Mouse (Mus musculus) ES-E14 (cell line): Measurements from ENCODE around the gene Man2a1. TPM values are rescaled to one million over a fixed set of nuclear protein-coding genes. Genes with fewer than 3 reads are reported as not detected.

ENCODE experiments used
- DNase-seq: peaks from one replicate; pipeline ENCODE4 v3.0.0-alpha.2; 2013; ENCODE audit warnings: low read depth, low spot score
- H3K27ac ChIP-seq: 2 replicates; pipeline ENCODE4 v1.5.1; 2012; ENCODE audit warnings: low read depth, mild to moderate bottlenecking, low read length, moderate library complexity, mixed read lengths; ENCODE audit not compliant: poor library complexity, insufficient read depth, severe bottlenecking
- H3K36me3 ChIP-seq: 2 replicates; pipeline ENCODE4 v1.6.1; 2012; ENCODE audit warnings: mild to moderate bottlenecking, low read length, moderate library complexity, mixed read lengths; ENCODE audit not compliant: control insufficient read depth, poor library complexity, insufficient read depth, severe bottlenecking
- H3K4me1 ChIP-seq, 2 experiments: fragments of 150-350 bp in 1 of 2; sonication (generic) in 1 of 2; 2 replicates each; pipeline ENCODE4 v1.6.1; 2012; ENCODE audit warnings: low read length in 2 of 2, mild to moderate bottlenecking in 1 of 2, mixed read lengths in 1 of 2; ENCODE audit not compliant: control insufficient read depth in 2 of 2, insufficient read depth in 2 of 2, poor library complexity in 1 of 2
- H3K4me3 ChIP-seq, 2 experiments: fragments of 150-350 bp in 1 of 2; sonication (generic) in 1 of 2; 2 replicates each; pipeline ENCODE4 v1.5.1; 2012; ENCODE audit warnings: low read length in 2 of 2, low read depth in 1 of 2, mild to moderate bottlenecking in 1 of 2, mixed read lengths in 1 of 2; ENCODE audit not compliant: insufficient read depth in 1 of 2, poor library complexity in 1 of 2, severe bottlenecking in 1 of 2
- H3K9ac ChIP-seq: 2 replicates; pipeline ENCODE4 v1.6.1; 2012; ENCODE audit warnings: low read depth, mild to moderate bottlenecking, low read length, mixed read lengths; ENCODE audit not compliant: poor library complexity, insufficient read depth, severe bottlenecking
- H3K9me3 ChIP-seq: fragments of 150-350 bp; sonication (generic); 2 replicates; pipeline ENCODE4 v1.6.1; 2012; ENCODE audit warnings: low read depth, mild to moderate bottlenecking, low read length; ENCODE audit not compliant: control insufficient read depth, insufficient read depth
- CHD2 ChIP-seq: IDR thresholded peaks from 2 replicates; pipeline ENCODE4 v1.6.1; 2014; ENCODE audit warnings: mild to moderate bottlenecking, low read depth, low read length, inconsistent platforms
- HCFC1 ChIP-seq: IDR thresholded peaks from 2 replicates; pipeline ENCODE4 v1.6.1; 2012; ENCODE audit warnings: low read length, inconsistent platforms, borderline replicate concordance; ENCODE audit not compliant: insufficient read depth
- MAFK ChIP-seq: IDR thresholded peaks from 2 replicates; pipeline ENCODE4 v1.6.1; 2014; ENCODE audit warnings: mild to moderate bottlenecking, low read depth, low read length, inconsistent platforms; ENCODE audit not compliant: insufficient read depth
- ZC3H11A ChIP-seq: IDR thresholded peaks from 2 replicates; pipeline ENCODE4 v1.6.1; 2012; ENCODE audit warnings: low read depth, mild to moderate bottlenecking, inconsistent platforms, low read length, borderline replicate concordance
- ZNF384 ChIP-seq: IDR thresholded peaks from 2 replicates; pipeline ENCODE4 v1.6.1; 2012; ENCODE audit warnings: low read depth, low read length, inconsistent platforms
- in situ Hi-C, 2 experiments: fragments of 600-800 bp; cut with MboI; formaldehyde crosslinking; loops; one replicate each; pipeline ENCODE4 v1.15.1; 2025; ENCODE audit warnings: low sequenced_read_pairs in 2 of 2, inconsistent platforms in 1 of 2; ENCODE audit not compliant: unreplicated experiment in 2 of 2
- total RNA-seq: library from RNA; depleted of rRNA; stranded (reverse); fragments of 300-350 nt; gene quantifications from 2 replicates; pipeline ENCODE4 v1.2.3, GENCODE M21; 2012

Man2a1 gene
- total RNA-seq, 1 experiment: 42.7 TPM

GRCm38 (mm10) chr17:64618996-64619395 is 18.5 kb downstream of the Man2a1 start:
- TF ChIP-seq MAFK (no peak), HCFC1 (no peak), ZNF384 (no peak), ZC3H11A (no peak), CHD2 (no peak)
- no peaks in the 10 kb centered on the region for H3K36me3 ChIP-seq
- no peak for DNase-seq
- no peak overlapping the region for H3K27ac ChIP-seq
- no peaks in the 10 kb centered on the region for H3K4me1 ChIP-seq
- H3K9me3 ChIP-seq: no peaks in the 10 kb centered on the region
- in situ Hi-C loops: no loop called here
- H3K9ac ChIP-seq: no peak overlapping the region
- no peak overlapping the region for H3K4me3 ChIP-seq

- H3K4me1 ChIP-seq: no peaks in the 10 kb centered on the region
- TF ChIP-seq HCFC1: no peak
- TF ChIP-seq CHD2: no peak
- TF ChIP-seq MAFK: no peak
- H3K9me3 ChIP-seq: no peaks in the 10 kb centered on the region
- H3K27ac ChIP-seq: no peak overlapping the region
- no peak for DNase-seq
- in situ Hi-C loops: no loop called here
- H3K9ac ChIP-seq: no peak overlapping the region
- H3K4me3 ChIP-seq: no peak overlapping the region
- H3K36me3 ChIP-seq: no peaks in the 10 kb centered on the region; the same call in 1 of the 2 replicates
Measured at GRCm38 (mm10) chr17:64620135-64620534, 19.6 kb downstream of the Man2a1 start.

GRCm38 (mm10) chr17:64620627-64621026 is 20.1 kb downstream of the Man2a1 start:
- no peak overlapping the region for H3K9ac ChIP-seq
- in situ Hi-C loops: no loop called here
- H3K9me3 ChIP-seq: no peaks in the 10 kb centered on the region
- no peaks in the 10 kb centered on the region for H3K4me1 ChIP-seq
- no peak overlapping the region for H3K27ac ChIP-seq
- no peaks in the 10 kb centered on the region; the same call in 1 of the 2 replicates for H3K36me3 ChIP-seq
- TF ChIP-seq CHD2 (no peak), MAFK (no peak), HCFC1 (no peak), ZNF384 (no peak), ZC3H11A (no peak)
- no peak for DNase-seq
- H3K4me3 ChIP-seq: no peak overlapping the region

- H3K27ac ChIP-seq: no peak overlapping the region
- no peaks in the 10 kb centered on the region for H3K4me1 ChIP-seq
- DNase-seq: no peak
- H3K9ac ChIP-seq: no peak overlapping the region
- H3K9me3 ChIP-seq: no peaks in the 10 kb centered on the region
- TF ChIP-seq ZNF384: no peak
- TF ChIP-seq CHD2: no peak
- no peak for TF ChIP-seq MAFK
- TF ChIP-seq ZC3H11A: no peak
- TF ChIP-seq HCFC1: no peak
- H3K36me3 ChIP-seq: no peaks in the 10 kb centered on the region; the same call in 1 of the 2 replicates
- in situ Hi-C loops: no loop called here
- H3K4me3 ChIP-seq: no peak overlapping the region
Measured at GRCm38 (mm10) chr17:64621226-64621625, 20.7 kb downstream of the Man2a1 start.

- Histone ChIP-seq H3K9me3 (no peaks in the 10 kb centered on the region), H3K27ac (no peak overlapping the region), H3K4me1 (no peaks in the 10 kb centered on the region), H3K36me3 (no peaks in the 10 kb centered on the region; the same call in 1 of the 2 replicates), H3K9ac (no peak overlapping the region), H3K4me3 (no peak overlapping the region)
- no peak for DNase-seq
- in situ Hi-C loops: no loop called here
- TF ChIP-seq ZNF384 (no peak), ZC3H11A (no peak), CHD2 (no peak), HCFC1 (no peak), MAFK (no peak)
Measured at GRCm38 (mm10) chr17:64621649-64622351, 21.3 kb downstream of the Man2a1 start.
